Mouse (Mus musculus) MEL (cell line): ENCODE data around the gene Abl2. TPM values are rescaled to one million over a fixed set of nuclear protein-coding genes. Genes with fewer than 3 reads are reported as not detected.

Experiments used
- DNase-seq: peaks from one replicate; pipeline ENCODE4 v3.0.0; 2011; ENCODE audit warnings: low read depth, low spot score
- H3K27ac ChIP-seq: 2 replicates; pipeline ENCODE4 v1.5.1; 2012; ENCODE audit warnings: low read depth, mild to moderate bottlenecking, control low read depth, low read length, moderate library complexity; ENCODE audit not compliant: control insufficient read depth
- H3K27me3 ChIP-seq, 2 experiments: fragments of 150-350 bp in 1 of 2; sonication (generic) in 1 of 2; 2 replicates each; pipeline ENCODE4 v1.6.1; 2012; ENCODE audit warnings: low read length in 2 of 2, mild to moderate bottlenecking in 2 of 2, improper control_type of control experiment in 1 of 2, moderate library complexity in 1 of 2; ENCODE audit not compliant: insufficient read depth in 2 of 2, control insufficient read depth in 1 of 2
- H3K36me3 ChIP-seq, 2 experiments: 2 replicates each; pipeline ENCODE4 v1.6.1; 2012 to 2014; ENCODE audit warnings: low read length in 2 of 2, improper control_type of control experiment in 1 of 2, inconsistent platforms in 1 of 2, mild to moderate bottlenecking in 1 of 2; ENCODE audit not compliant: insufficient read depth in 2 of 2, control insufficient read depth in 1 of 2
- H3K4me1 ChIP-seq, 2 experiments: fragments of 150-350 bp in 1 of 2; sonication (generic) in 1 of 2; 2 replicates each; pipeline ENCODE4 v1.6.1; 2012; ENCODE audit warnings: low read length in 2 of 2, improper control_type of control experiment in 1 of 2, mild to moderate bottlenecking in 1 of 2; ENCODE audit not compliant: insufficient read depth in 2 of 2, control insufficient read depth in 1 of 2
- H3K4me3 ChIP-seq, 2 experiments: fragments of 150-350 bp in 1 of 2; sonication (generic) in 1 of 2; 2 replicates each; pipeline ENCODE4 v1.5.1; 2012; ENCODE audit warnings: low read depth in 2 of 2, low read length in 2 of 2, mild to moderate bottlenecking in 2 of 2, moderate library complexity in 2 of 2, control low read depth in 1 of 2, improper control_type of control experiment in 1 of 2; ENCODE audit not compliant: control insufficient read depth in 1 of 2, insufficient read depth in 1 of 2
- H3K79me2 ChIP-seq: 2 replicates; pipeline ENCODE4 v1.6.1; 2012; ENCODE audit warnings: mild to moderate bottlenecking, low read length, moderate library complexity; ENCODE audit not compliant: control insufficient read depth, poor library complexity, insufficient read depth
- H3K9ac ChIP-seq: 2 replicates; pipeline ENCODE4 v1.6.1; 2012; ENCODE audit warnings: low read depth, mild to moderate bottlenecking, control low read depth, low read length, moderate library complexity; ENCODE audit not compliant: control insufficient read depth, poor library complexity, severe bottlenecking
- H3K9me3 ChIP-seq: fragments of 150-350 bp; sonication (generic); replicated peaks from 2 replicates; pipeline ENCODE4 v1.6.1; 2012; ENCODE audit warnings: mild to moderate bottlenecking, low read length, improper control_type of control experiment, moderate library complexity; ENCODE audit not compliant: insufficient read depth
- CHD1 ChIP-seq: IDR thresholded peaks from 2 replicates; pipeline ENCODE4 v1.6.1; 2012; ENCODE audit warnings: low read depth, mild to moderate bottlenecking, inconsistent platforms, low read length, improper control_type of control experiment
- CHD2 ChIP-seq: IDR thresholded peaks from 2 replicates; pipeline ENCODE4 v1.6.1; 2011; ENCODE audit warnings: low read length, improper control_type of control experiment
- CTCF ChIP-seq, 3 experiments: IDR thresholded peaks in 2 of 3; conservative IDR thresholded peaks in 1 of 3; 2 replicates each; pipeline ENCODE4 v1.5.1; 2011 to 2012; ENCODE audit warnings: low read length in 3 of 3, low read depth in 2 of 3, mild to moderate bottlenecking in 2 of 3, improper control_type of control experiment in 1 of 3, inconsistent platforms in 1 of 3, mixed read lengths in 1 of 3, moderate library complexity in 1 of 3; ENCODE audit not compliant: control insufficient read depth in 1 of 3, insufficient read depth in 1 of 3, poor library complexity in 1 of 3, severe bottlenecking in 1 of 3
- ELF1 ChIP-seq: IDR thresholded peaks from 2 replicates; pipeline ENCODE4 v1.6.1; 2014; ENCODE audit warnings: low read depth, mild to moderate bottlenecking, inconsistent platforms, low read length, improper control_type of control experiment, moderate library complexity
- EP300 ChIP-seq, 2 experiments: IDR thresholded peaks; 2 replicates each; pipeline ENCODE4 v1.6.1; 2011; ENCODE audit warnings: improper control_type of control experiment in 2 of 2, low read length in 2 of 2, low read depth in 1 of 2, mild to moderate bottlenecking in 1 of 2
- ETS1 ChIP-seq: IDR thresholded peaks from 2 replicates; pipeline ENCODE4 v1.6.1; 2012; ENCODE audit warnings: low read depth, mild to moderate bottlenecking, inconsistent platforms, low read length, improper control_type of control experiment, moderate library complexity
- KAT2A ChIP-seq: conservative IDR thresholded peaks from 2 replicates; pipeline ENCODE4 v1.6.1; 2012; ENCODE audit warnings: low read depth, low read length, improper control_type of control experiment, inconsistent platforms
- MAFK ChIP-seq: IDR thresholded peaks from 2 replicates; pipeline ENCODE4 v1.6.1; 2011; ENCODE audit warnings: low read depth, mild to moderate bottlenecking, low read length, improper control_type of control experiment, borderline replicate concordance
- MAX ChIP-seq: IDR thresholded peaks from 2 replicates; pipeline ENCODE4 v1.6.1; 2011; ENCODE audit warnings: low read length, improper control_type of control experiment
- MAZ ChIP-seq: IDR thresholded peaks from 2 replicates; pipeline ENCODE4 v1.6.1; 2012; ENCODE audit warnings: low read depth, mild to moderate bottlenecking, inconsistent platforms, low read length, improper control_type of control experiment
- MEF2A ChIP-seq: IDR thresholded peaks from 2 replicates; pipeline ENCODE4 v1.6.1; 2014; ENCODE audit warnings: low read depth, mild to moderate bottlenecking, inconsistent platforms, low read length, improper control_type of control experiment; ENCODE audit not compliant: poor library complexity, insufficient replicate concordance, severe bottlenecking; ENCODE audit errors: extremely low read depth
- MXI1 ChIP-seq: IDR thresholded peaks from 2 replicates; pipeline ENCODE4 v1.6.1; 2011; ENCODE audit warnings: mild to moderate bottlenecking, low read depth, low read length, improper control_type of control experiment
- MYC ChIP-seq: IDR thresholded peaks from 2 replicates; pipeline ENCODE4 v1.6.1; 2011; ENCODE audit warnings: low read depth, mild to moderate bottlenecking, low read length, improper control_type of control experiment, moderate library complexity
- NRF1 ChIP-seq: IDR thresholded peaks from 2 replicates; pipeline ENCODE4 v1.6.1; 2014; ENCODE audit warnings: low read depth, mild to moderate bottlenecking, inconsistent platforms, low read length, improper control_type of control experiment, moderate library complexity; ENCODE audit not compliant: poor library complexity, insufficient read depth, severe bottlenecking
- POLR2A ChIP-seq, 2 experiments: IDR thresholded peaks; 2 replicates each; pipeline ENCODE4 v1.6.1; 2011 to 2012; ENCODE audit warnings: low read length in 2 of 2, mild to moderate bottlenecking in 2 of 2, control low read depth in 1 of 2, improper control_type of control experiment in 1 of 2, low read depth in 1 of 2, moderate library complexity in 1 of 2; ENCODE audit not compliant: control insufficient read depth in 1 of 2, insufficient read depth in 1 of 2, poor library complexity in 1 of 2
- POLR2AphosphoS5 ChIP-seq: IDR thresholded peaks from 2 replicates; pipeline ENCODE4 v1.6.1; 2012; ENCODE audit warnings: low read depth, borderline replicate concordance, mild to moderate bottlenecking, inconsistent platforms, low read length, moderate library complexity, mixed read lengths
- RAD21 ChIP-seq: IDR thresholded peaks from 2 replicates; pipeline ENCODE4 v1.6.1; 2011; ENCODE audit warnings: mild to moderate bottlenecking, low read depth, low read length, improper control_type of control experiment
- SIN3A ChIP-seq: IDR thresholded peaks from 2 replicates; pipeline ENCODE4 v1.6.1; 2012; ENCODE audit warnings: low read length, improper control_type of control experiment, inconsistent platforms
- SMC3 ChIP-seq: IDR thresholded peaks from 2 replicates; pipeline ENCODE4 v1.6.1; 2011; ENCODE audit warnings: low read depth, low read length, improper control_type of control experiment
- TAL1 ChIP-seq: IDR thresholded peaks from 2 replicates; pipeline ENCODE4 v1.6.1; 2012; ENCODE audit warnings: mild to moderate bottlenecking, inconsistent platforms, low read length, moderate library complexity, mixed read lengths
- TBP ChIP-seq: IDR thresholded peaks from 2 replicates; pipeline ENCODE4 v1.8.0; 2011; ENCODE audit warnings: low read depth, low read length, improper control_type of control experiment
- UBTF ChIP-seq: IDR thresholded peaks from 2 replicates; pipeline ENCODE4 v1.6.1; 2012; ENCODE audit warnings: low read depth, mild to moderate bottlenecking, inconsistent platforms, low read length, improper control_type of control experiment, moderate library complexity, borderline replicate concordance; ENCODE audit not compliant: insufficient read depth
- USF2 ChIP-seq, 2 experiments: IDR thresholded peaks; 2 replicates each; pipeline ENCODE4 v1.6.1; 2011 to 2012; ENCODE audit warnings: improper control_type of control experiment in 2 of 2, low read length in 2 of 2, borderline replicate concordance in 1 of 2, inconsistent platforms in 1 of 2, low read depth in 1 of 2, mild to moderate bottlenecking in 1 of 2; ENCODE audit not compliant: insufficient read depth in 1 of 2
- ZC3H11A ChIP-seq: IDR thresholded peaks from 2 replicates; pipeline ENCODE4 v1.6.1; 2012; ENCODE audit warnings: low read depth, mild to moderate bottlenecking, inconsistent platforms, low read length, improper control_type of control experiment
- ZNF384 ChIP-seq: IDR thresholded peaks from 2 replicates; pipeline ENCODE4 v1.6.1; 2012; ENCODE audit warnings: low read depth, mild to moderate bottlenecking, inconsistent platforms, low read length, improper control_type of control experiment
- polyA plus RNA-seq, 2 experiments: library from polyadenylated mRNA; stranded (reverse) in 1 of 2; unstranded in 1 of 2; fragments of >175 nt in 1 of 2; fragments of >200 nt in 1 of 2; gene quantifications; 2 replicates each; pipeline versions ENCODE4 v1.2.1 to v1.2.4; 2012; ENCODE audit warnings: low replicate concordance in 2 of 2, low read depth in 1 of 2; ENCODE audit not compliant: insufficient read length in 2 of 2, insufficient read depth in 1 of 2, missing spikeins in 1 of 2
- total RNA-seq: library from RNA; depleted of rRNA; stranded (reverse); fragments of 300-350 nt; gene quantifications from 2 replicates; pipeline ENCODE4 v1.2.3, GENCODE M21; 2012

The Abl2 gene
- total and polyA plus RNA-seq, 3 experiments: 13.8 to 17.5 TPM; not detected in 1

DNA sequence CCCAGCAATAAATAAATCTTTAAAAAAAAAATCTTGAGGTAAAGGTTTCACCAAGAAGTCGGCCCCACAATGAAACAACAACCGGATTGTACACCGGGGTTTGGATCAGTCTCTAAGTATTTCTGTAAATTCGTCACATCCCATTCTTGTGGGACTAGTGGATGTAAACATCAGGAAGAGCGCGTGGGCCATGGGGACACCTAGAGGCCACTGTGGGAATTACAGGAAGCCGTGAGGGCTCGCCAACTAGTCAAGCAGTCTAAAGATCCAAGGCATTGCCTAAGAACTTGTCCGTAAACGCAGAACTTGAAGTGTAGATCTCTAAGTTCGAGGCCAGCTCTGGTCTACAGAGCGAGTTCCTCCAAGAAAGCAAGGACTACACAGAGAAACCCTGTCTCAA lies 117.6 kb downstream of the Abl2 start:
- peaks cover 0 to 3% of the 10 kb centered on the region in 2 experiments; a peak in 2 of 4 replicates for H3K36me3 ChIP-seq
- no peak overlapping the region for H3K27ac ChIP-seq
- no peak overlapping the region for H3K9ac ChIP-seq
- H3K4me1 ChIP-seq: no peaks in the 10 kb centered on the region
- no peak for TF ChIP-seq MEF2A
- TF ChIP-seq EP300 (IDR thresholded peaks at IDR 0.05; ENCODE audit: low read depth in 1 of 2, low read length in 2 of 2): no peak
- TF ChIP-seq SMC3: peak; percentile 72
- TF ChIP-seq CHD2: no peak
- no peak for TF ChIP-seq TAL1
- TF ChIP-seq ELF1: peak; percentile 62; the same call in 1 of the 2 replicates
- TF ChIP-seq UBTF: no peak
- TF ChIP-seq ETS1: no peak
- peak; percentile 34; the same call in 1 of the 2 replicates for TF ChIP-seq SIN3A
- TF ChIP-seq USF2 (IDR thresholded peaks at IDR 0.05; ENCODE audit: borderline replicate concordance in 1 of 2, insufficient read depth in 1 of 2, low read depth in 1 of 2, low read length in 2 of 2): no peak
- TF ChIP-seq MAFK: no peak
- TF ChIP-seq MXI1: no peak
- peak; percentile 61 for TF ChIP-seq ZC3H11A
- no peak for TF ChIP-seq KAT2A
- no peak for TF ChIP-seq NRF1
- TF ChIP-seq TBP: no peak
- peak; percentile 85 to 91 (median 86) for TF ChIP-seq CTCF (IDR thresholded peaks at IDR 0.05 in 2 of 3, conservative IDR thresholded peaks at IDR 0.05 in 1 of 3; ENCODE audit: control insufficient read depth in 1 of 3, insufficient read depth in 1 of 3, low read depth in 2 of 3, low read length in 3 of 3, poor library complexity in 1 of 3, severe bottlenecking in 1 of 3)
- no peak for TF ChIP-seq ZNF384
- peak; percentile 79 for TF ChIP-seq RAD21
- TF ChIP-seq POLR2AphosphoS5: no peak
- TF ChIP-seq MYC: 0 out of 2 replicates have a peak, but pooled peaks have one; percentile 40
- no peak for TF ChIP-seq POLR2A (IDR thresholded peaks at IDR 0.05; ENCODE audit: control insufficient read depth in 1 of 2, insufficient read depth in 1 of 2, low read depth in 1 of 2, low read length in 2 of 2, poor library complexity in 1 of 2)
- 0 out of 2 replicates have a peak, but pooled peaks have one; percentile 18 for TF ChIP-seq MAX
- TF ChIP-seq MAZ: no peak
- no peak for TF ChIP-seq CHD1
- H3K79me2 ChIP-seq: no peaks in the 10 kb centered on the region; the same call in 1 of the 2 replicates
- no peak overlapping the region for H3K4me3 ChIP-seq
- H3K27me3 ChIP-seq: no peaks in the 10 kb centered on the region
- no peaks in the 10 kb centered on the region for H3K9me3 ChIP-seq
- DNase-seq: peak; percentile 90
